Mouse (Mus musculus) heart, postnatal 0 days (tissue): ENCODE measurements around the gene Rab23.

Experiments
- CTCF ChIP-seq: IDR thresholded peaks from 2 replicates; pipeline ENCODE4 v1.5.1; 2016; ENCODE audit warnings: antibody characterized with exemption, control low read depth, low read depth
- EP300 ChIP-seq: IDR thresholded peaks from 2 replicates; pipeline ENCODE4 v1.6.1; 2016; ENCODE audit warnings: antibody characterized with exemption, low read depth

DNA sequence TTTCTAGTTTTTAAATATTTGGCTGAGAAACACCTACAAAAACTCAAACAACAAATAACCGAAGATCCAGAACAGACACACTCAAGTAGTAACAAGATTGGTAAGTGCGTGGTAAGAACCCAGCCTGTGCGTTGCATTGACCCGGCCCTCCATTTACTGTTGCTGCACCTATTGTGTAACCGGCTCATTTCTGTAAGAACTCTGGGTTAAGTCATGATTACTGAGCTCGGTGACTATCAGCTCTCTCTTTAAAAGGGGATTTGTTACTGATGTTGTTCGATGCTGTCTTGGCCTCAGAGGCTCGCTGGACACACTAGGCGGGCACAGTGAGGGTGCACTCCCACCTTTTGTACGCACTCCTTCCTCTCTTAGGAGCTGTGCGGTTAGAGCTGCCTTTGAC is 18.6 kb downstream of the Rab23 start:
- TF ChIP-seq CTCF (no peak), EP300 (no peak)
